Mouse (Mus musculus) erythroid progenitor cell, adult 5-6 weeks (primary cell): ENCODE measurements around the gene Arhgef10l. TPM values are rescaled to one million over a fixed set of nuclear protein-coding genes. Genes with fewer than 3 reads are reported as not detected.

Experiments used
- ATAC-seq: replicated peaks from 2 replicates; pipeline ENCODE4 v1.8.0; 2016; ENCODE audit warnings: moderate number of reproducible peaks, mild to moderate bottlenecking, moderate TSS enrichment, inconsistent platforms; ENCODE audit not compliant: poor library complexity, low FRiP score, severe bottlenecking
- total RNA-seq, 2 experiments: library from RNA; stranded (forward) in 1 of 2; stranded (reverse) in 1 of 2; fragments of 150-400 nt in 1 of 2; fragments of 186-747, 209-891 nt in 1 of 2; gene quantifications; 2 replicates each; pipeline versions ENCODE4 v1.2.3 to v1.2.4; 2015 to 2017; ENCODE audit warnings: low replicate concordance in 2 of 2

The Arhgef10l gene
- total RNA-seq, 2 experiments from 2014 or later: 1.4 TPM; not detected in 1

DNA sequence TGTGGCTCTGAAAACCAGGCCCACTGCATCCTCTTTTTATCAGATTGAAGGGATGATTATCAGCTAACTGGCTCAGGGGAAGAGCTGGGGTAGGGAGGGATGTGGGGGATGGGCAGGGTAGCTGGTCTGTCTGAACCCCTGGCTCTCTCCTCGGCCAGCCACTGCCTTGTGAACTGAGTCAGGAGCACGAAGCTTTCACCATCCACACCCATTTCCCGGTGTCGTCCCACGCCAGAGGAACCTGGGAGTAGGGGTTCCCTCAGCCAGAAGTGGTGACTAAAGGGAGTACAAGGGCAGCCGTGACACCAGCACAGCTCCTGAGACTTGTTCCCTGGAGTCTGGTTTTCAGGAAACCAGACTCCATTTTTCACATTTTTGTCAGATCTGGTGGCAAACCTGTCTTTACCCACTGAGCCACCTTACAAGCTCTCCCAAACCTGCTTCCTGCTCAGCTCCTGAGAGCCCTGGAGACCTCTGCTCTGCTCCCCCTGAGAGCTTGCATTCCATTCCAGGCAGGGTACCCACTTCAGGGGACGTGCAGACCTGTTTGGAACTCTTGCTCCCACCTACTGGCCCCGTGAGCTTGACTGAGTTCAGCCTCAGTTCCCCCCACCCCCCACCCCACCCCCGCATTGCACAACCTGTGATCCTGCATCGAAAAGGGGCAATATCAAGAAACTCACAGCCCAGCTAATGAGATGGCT is 2.8 kb downstream of the Arhgef10l start:
- no peak for ATAC-seq

DNA sequence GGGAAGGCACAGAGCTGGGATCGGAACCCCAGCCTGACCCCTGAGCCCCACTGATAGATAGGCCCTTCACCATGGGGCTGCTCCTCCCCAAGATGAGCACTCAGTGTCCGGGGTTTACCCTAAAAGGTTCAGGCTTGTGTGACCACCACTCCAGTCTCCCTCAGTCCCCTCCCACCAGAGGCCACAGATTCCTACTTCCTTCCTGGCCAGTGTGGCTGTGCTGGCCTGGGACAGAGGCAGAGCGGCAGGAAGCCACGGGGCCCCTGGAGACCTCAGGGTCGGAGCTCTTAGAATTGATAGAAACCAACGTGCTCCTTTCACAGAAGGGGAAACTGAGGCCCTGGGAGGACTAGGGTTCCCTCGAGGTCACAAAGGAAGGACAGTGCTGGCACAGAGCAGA is 3.4 kb downstream of the Arhgef10l start:
- ATAC-seq: no peak

DNA sequence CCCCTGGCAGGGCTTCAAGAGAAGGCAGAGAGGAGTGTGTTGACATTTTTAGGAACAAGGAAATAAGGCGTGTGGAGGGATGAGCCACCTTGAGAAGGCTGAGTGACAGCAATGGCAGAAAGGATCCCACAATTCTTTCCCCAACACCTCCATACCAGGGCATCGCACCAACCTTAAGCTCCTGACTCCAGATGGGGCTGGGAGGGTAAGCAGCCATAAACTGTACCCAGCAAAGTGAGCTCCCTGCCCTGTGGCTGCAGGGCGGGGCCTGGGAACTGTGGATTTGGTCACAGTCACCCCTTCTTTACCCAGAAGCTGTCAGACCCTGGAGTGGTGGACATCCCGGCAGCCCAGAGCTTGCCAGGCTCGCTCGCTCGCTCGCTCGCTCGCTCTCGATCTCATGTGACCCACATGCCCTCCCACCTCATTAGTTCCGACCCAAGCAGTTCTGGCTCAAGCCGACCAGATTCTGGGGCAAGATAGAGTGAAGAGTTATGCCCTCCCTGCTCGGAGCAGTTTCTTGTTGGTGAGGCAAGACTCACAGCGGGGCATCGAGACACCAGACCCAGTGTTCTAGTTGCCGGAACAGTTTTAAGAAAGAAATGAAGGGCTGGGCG is 4.3 kb downstream of the Arhgef10l start:
- no peak for ATAC-seq

DNA sequence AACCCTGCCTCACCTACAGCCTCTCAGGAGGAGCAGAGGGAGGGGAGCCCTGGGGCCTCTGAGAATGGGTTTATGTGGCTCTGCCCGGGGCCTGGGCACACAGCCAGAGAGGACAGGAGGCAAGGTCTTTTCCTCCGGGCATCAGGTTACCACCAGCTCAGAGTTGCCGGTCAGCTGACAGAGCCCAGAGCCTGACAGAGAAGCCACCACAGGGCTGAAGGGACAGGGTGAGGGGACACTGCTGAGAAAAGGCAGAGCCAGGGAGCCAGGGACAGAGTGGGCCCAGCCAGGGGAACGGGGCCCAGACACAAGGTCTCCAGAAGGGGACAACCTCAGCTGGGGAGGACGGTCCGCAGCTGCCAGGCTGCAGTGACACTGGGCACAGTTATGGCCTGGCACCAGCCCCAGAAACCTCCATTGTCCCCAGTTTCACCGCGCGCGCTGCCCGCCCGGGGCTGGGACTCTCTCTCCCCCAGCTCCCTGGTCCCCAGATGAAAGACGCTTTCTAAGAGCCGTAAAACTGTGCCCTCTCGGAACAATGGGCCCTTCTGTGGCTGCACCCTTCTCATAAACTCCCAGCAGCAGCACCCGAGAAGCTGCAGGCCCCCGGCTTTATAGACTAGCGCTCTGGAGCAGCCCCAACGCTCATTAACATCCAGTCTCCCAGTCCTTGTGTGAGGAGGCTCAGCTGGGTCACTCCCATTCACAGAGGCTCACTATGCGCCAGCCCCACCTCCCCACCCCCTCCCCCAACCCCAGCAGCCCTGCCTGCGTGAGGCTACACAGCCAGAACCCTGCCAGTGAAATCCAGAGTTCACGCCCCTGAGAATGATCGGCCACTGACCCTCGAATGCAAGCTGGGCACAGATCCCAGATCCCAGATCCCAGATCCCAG is 7.9 kb downstream of the Arhgef10l start:
- no peak for ATAC-seq

DNA sequence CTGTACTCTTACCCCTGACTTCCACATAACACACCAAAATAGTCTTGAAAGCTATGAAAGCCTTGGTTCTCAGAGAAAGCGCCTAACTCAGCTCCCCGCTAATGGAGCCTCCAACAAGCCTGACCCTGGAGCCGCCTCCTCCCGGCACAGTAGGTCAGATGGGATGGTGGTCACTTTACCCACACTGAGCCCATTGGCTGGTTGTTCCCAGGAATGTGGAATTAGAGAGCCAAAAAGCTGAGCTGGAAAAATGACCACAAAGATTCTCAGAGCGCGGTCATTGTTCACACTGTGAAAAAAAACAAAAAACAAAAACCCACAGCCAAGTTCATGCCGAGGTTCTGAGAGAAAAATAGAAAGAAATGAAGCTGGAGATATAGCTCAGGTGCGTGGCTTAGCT is 9.3 kb downstream of the Arhgef10l start:
- no peak for ATAC-seq

DNA sequence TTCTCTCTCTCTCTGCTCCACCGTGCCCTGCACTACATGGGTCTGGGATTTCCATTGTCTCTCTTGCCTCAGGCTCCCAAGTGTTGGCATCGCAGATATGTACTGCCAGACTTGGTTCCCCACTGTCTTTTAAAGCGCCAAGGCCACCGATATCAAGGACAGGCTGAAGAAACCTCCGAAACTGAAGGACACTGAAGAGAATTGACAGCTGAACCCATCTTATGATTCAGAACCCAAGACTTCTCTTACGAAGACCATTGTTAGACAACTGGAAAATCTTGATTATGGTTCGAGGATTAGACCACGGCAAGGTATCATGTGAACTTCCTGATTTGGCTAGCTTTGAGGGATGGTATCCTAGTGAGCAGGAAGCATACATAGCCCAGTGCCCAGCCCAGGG is 11.0 kb downstream of the Arhgef10l start:
- no peak for ATAC-seq

DNA sequence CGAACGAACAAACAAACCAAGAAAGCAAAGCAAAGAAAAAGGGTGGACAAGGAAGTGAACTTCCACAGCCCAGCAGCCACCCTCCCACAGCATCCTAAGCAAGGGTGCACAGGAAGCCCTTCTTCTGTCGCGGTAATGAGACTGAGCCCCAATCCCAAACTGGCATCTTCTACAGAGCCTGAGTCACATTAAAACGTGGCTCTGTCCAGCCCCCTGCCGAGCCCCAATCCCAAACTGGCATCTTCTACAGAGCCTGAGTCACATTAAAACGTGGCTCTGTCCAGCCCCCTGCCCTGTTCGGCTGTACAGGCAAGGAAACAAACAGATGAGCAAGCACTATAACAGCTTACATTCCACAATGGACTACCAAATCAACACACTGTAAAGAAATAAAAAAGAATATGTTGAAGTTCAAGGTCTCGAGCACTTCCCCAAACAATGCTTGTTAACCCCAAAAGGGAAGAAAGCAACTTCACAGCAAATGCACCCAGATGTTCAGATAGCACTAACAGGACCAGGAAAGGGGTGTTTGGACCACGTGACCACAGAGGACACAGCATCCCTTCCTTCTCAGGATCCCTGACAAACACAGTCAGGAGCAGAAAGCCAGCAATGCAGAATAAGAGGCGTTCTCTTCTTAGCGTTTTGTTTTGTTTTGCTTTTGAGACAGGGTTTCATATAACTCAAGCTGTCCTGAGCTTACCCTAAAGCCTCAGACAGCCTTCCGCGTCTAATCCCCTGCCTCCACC is 11.8 kb downstream of the Arhgef10l start:
- ATAC-seq: no peak

DNA sequence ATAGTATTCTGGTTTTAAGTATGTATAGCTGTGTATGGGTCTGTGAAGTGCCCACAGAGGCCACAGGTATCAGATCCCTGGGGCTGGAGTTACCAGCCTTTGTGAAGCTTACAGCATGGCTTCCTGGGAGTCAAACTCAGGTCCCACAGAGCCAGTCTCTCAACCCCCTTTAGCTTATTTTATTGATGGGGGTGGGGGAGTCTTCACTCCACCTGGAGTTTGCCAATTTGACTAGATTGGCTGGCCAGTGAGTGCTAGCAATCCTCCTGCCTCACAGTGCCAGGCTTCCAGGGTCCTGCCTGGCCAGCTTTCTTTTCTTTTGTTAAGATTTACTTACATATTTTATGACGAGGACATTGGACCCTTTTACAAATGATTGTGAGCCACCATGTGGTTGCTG is 16.1 kb downstream of the Arhgef10l start:
- ATAC-seq: no peak

DNA sequence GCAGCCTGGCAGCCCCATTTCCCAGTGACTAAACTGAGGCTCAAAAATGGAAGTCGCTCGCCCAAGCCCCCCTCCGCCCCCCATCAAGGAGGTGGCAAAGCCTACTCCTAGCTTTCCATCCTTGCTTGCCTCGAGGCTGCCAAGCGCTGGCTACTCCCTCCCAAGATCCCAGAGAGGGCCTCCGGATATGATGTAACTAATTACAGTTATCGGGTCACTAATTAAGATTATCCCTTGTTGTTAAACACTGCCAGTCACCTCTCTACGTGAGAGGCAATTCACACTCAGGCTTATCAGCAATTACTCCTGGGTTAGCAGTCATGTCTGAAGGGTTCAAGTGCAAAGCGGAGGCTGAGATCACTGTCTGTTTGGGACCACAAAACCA is 16.6 kb downstream of the Arhgef10l start:
- ATAC-seq: no peak

DNA sequence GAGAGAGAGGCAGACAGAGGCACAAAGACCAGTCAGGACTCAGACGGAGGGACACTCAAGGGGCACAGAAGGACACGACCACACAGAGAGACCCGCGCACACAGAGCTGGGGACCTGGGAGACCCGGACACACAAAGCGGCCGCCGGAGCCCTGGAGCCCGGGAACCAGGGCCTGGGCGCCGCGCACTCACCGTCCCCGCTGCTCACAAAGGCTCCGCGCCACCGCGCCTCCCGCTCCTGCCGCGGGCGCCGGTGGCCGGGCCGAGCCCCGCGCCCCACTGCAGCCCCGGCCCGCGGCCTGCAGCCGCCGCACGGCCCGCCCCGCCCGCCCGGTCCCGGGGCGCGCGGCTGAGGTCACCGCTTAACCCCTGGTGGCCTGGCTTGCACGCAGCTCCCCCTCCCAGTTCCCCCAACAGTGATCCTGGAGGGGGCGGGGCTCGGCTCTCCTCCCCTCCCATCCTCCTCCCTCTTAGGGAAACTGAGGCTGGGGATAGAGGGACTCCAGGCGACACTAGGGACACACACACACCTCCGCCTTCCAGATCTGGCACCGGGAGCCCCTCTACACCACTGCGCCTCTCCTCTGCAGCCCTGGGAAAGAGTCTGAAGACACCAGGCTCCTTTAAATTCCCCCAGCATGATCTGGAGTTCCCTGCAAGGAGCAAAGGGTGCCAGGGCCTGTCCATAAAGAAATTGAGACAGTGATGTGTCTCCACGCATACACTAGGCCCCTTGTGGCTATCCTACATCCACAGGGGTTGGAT is 17.2 kb downstream of the Arhgef10l start:
- ATAC-seq: no peak

DNA sequence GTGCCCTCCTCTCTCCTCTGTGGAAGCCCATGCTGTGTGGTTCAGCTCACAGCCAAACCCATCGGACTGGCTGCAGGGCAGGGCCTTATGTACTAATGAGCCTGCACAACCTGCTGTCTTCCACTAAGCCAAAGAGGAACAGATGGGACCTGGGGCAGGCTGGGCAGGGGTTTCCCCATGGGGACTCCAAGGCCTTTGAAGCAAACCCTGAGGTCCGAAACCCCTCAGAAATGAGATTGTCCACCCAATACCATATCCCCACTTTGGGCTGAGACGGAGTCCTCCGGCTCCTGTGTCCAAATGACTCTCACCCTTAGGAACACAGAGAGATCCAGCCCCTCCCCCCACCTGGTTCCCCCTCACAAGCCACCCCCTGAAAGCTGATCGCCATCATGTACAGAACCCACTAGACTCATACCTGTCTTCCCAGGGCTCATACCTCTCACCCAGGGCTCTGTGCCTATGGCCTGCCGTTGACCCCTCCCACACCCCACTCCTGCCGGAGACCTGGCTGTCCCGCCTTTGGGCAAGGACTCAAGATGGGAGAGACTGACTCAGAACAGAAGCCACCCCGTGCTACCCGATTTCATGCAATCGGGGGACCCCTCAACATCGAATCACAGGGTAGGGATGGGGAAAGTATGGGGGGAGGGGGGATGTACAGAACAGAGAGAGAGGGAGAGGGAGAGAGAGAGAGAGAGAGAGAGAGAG is 17.9 kb downstream of the Arhgef10l start:
- ATAC-seq: no peak

DNA sequence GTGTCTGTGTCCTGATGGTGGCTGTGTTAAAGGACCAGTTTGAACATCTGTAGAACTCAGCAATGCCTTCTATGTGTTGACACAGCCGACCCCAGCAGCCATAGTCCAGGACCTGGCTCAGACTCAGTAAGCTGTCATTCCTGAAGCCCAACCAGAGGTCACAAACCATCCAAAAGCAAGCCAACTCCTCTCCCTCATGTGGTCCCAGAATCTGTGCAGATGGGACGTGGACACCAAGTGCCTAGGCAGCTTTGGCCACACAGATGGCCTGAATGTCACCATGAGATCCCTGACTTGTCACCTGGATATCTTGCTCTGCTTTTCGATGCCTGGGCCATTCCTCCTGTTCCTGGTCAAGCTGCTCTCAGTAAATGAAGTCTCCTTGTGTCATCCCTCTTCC is 20.2 kb downstream of the Arhgef10l start:
- ATAC-seq: no peak

DNA sequence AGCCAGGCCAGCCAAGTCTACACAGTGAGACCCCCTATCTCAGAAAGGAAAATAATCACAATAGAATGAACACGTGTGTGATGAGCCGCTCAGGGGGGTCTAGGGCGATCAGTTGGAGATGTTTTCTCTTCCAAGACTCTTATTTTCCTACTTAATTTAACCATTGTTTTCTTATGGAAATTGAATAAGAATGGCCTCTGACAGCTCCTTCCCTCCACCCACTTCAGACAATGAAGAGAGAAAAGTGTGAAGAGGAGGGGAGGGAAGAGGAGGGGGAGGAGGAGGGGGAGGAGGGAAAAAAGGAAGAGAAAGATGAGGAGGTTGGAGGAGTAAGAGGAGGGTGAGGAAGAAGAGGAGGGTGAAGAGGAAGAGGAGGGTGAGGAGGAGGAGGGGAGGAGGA is 21.1 kb downstream of the Arhgef10l start:
- no peak for ATAC-seq

DNA sequence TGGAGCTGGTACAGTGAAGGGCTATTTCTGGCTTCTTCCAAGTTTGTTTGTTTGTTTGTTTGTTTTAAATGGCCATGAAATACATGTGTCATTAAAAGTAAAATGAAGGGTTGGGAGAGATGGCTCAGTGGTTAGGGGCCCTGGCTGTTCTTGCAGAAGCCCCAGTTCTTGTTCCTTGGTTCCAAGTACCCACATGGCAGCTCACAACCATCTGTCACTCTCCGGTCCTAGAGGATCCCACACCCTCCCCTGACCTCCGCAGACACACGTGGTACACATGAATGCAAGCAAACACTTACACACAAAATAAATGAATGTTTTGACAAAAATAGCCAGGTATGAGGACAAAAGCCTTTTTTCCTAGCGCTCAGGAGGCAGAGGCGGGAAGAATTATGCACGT is 21.5 kb downstream of the Arhgef10l start:
- ATAC-seq: no peak

DNA sequence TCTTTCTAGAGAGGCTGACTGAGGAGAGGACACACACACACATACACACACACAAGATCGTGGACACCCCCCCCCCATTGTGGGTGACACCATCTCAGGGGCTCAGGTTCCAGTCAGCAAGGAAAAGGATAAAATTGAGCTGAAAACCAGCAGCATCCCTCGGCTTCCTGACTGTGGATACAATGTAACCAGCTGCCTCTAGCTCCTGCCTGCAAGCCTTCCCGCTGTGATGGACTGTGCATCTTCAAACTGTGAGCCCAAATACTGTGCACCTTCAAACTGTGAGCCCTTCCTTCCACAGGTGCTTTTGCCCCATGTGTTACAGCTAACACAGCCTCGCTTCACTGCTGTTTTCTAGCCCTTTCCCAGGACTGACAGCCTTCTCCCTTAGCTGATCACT is 23.4 kb downstream of the Arhgef10l start:
- ATAC-seq: no peak

DNA sequence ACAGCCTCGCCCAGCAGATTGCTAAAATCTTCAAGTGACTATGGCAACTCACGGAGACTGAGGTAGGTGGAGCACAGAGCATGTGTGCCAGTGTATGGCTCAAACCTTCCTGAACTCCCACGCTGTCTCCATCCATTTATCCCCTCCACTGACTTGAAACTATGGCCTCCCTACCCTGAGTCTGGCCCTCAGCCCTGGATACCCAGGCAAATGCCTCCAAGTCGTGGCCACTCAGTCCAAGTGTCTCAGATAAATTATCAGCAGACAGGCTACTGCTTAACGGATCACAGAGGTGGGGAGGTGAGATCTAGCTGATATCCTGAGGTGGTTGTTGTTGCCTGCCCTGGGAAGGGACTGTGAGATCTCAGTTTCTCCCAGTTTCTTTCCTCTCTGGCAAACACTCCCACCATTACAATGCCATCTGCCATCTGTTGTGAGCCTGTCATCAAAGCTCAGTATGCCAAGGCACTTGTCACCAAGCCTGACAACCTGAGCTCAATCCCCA is 24.3 kb downstream of the Arhgef10l start:
- no peak for ATAC-seq

DNA sequence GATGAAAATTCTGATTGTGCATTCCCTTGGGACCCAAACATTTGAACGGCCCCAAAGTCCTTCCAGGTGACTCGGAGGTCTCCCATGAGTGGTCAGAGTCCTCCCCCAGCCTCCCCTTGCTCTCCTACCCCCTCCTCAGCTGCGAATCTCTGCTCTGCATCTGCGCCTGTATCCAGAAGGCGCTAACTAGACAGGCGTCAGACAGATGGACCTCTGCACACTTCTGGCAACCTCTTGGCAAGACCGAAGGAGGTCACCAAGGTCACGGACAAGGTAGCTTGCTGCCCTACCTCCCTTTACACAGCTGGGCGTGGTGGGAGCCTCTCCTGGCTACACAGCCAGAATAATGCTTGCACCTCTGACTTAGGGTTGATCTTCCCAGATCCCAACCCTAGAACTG is 25.1 kb downstream of the Arhgef10l start:
- no peak for ATAC-seq

DNA sequence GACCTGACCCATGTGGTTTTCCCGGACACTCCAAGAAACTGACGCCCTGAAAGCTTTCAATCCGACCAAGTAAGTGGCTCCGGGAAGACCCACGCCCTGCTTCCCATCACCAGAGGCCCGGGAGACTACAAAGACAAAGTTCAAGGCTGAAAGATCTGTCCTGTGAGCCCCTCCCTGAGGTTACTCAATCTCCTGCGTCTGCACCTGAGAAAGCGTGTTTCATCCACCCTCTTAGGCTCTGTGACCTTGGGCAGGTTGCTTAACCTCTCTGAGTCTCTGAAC is 25.6 kb downstream of the Arhgef10l start:
- ATAC-seq: no peak
